Mouse (Mus musculus): Measurements from ENCODE around the gene Cpm.
A peak's percentile ranks its signal among the peaks of the same experiment; 100 is the strongest.
"Not testable (repeated sequence)": the region's sequence is repeated elsewhere in the genome, so short reads cannot be mapped to it uniquely, and the experiment has no call there.

Gene Cpm

GRCm38 (mm10) chr10:117704314-117704963, 75.1 kb downstream of the Cpm start:
- DNase-seq (ENCODE audit: low spot score): not testable (repeated sequence)

GRCm38 (mm10) chr10:117704964-117705335, 75.7 kb downstream of the Cpm start:
- no peak for DNase-seq (ENCODE audit: low spot score)

GRCm38 (mm10) chr10:117705806-117706205, 76.5 kb downstream of the Cpm start:
- DNase-seq (ENCODE audit: low spot score): no peak

GRCm38 (mm10) chr10:117706440-117706839, 77.1 kb downstream of the Cpm start:
- DNase-seq (ENCODE audit: low spot score): no peak

GRCm38 (mm10) chr10:117707114-117707838, 78.0 kb downstream of the Cpm start:
- DNase-seq (ENCODE audit: low spot score): no peak

- no peak for DNase-seq (ENCODE audit: low spot score)
Observed at GRCm38 (mm10) chr10:117708376-117708775, 79.1 kb downstream of the Cpm start.

GRCm38 (mm10) chr10:117708856-117709255, 79.6 kb downstream of the Cpm start:
- no peak for DNase-seq (ENCODE audit: low spot score)

- no peak for DNase-seq (ENCODE audit: low spot score)
Observed at GRCm38 (mm10) chr10:117709326-117709830, 80.1 kb downstream of the Cpm start.

- DNase-seq (ENCODE audit: low spot score): peak; percentile 87
Observed at GRCm38 (mm10) chr10:117709930-117710603, 80.8 kb downstream of the Cpm start.

GRCm38 (mm10) chr10:117710604-117711141, 81.4 kb downstream of the Cpm start, which contains the start of gene Mdm2:
Gene Mdm2, minus strand, starts transcription at chr10:117710758.
- DNase-seq (ENCODE audit: low spot score): peak; percentile 96

- no peak for DNase-seq (ENCODE audit: low spot score)
Observed at GRCm38 (mm10) chr10:117711408-117711807, 82.1 kb downstream of the Cpm start.

- no peak for DNase-seq (ENCODE audit: low spot score)
Observed at GRCm38 (mm10) chr10:117712191-117712754, 83.0 kb downstream of the Cpm start.

- DNase-seq (ENCODE audit: low spot score): no peak
Observed at GRCm38 (mm10) chr10:117712871-117713270, 83.6 kb downstream of the Cpm start.

- no peak for DNase-seq (ENCODE audit: low spot score)
Observed at GRCm38 (mm10) chr10:117713466-117713865, 84.2 kb downstream of the Cpm start.

GRCm38 (mm10) chr10:117714048-117714545, 84.8 kb downstream of the Cpm start:
- no peak for DNase-seq (ENCODE audit: low spot score)

GRCm38 (mm10) chr10:117714928-117715500, 85.7 kb downstream of the Cpm start:
- DNase-seq (ENCODE audit: low spot score): no peak

GRCm38 (mm10) chr10:117715654-117716053, 86.4 kb downstream of the Cpm start:
- not testable (repeated sequence) for DNase-seq (ENCODE audit: low spot score)

- no peak for DNase-seq (ENCODE audit: low spot score)
Observed at GRCm38 (mm10) chr10:117716686-117717085, 87.4 kb downstream of the Cpm start.

GRCm38 (mm10) chr10:117717583-117717982, 88.3 kb downstream of the Cpm start:
- peak; percentile 78 for DNase-seq (ENCODE audit: low spot score)

GRCm38 (mm10) chr10:117718161-117719119, 89.1 kb downstream of the Cpm start:
- no peak for DNase-seq (ENCODE audit: low spot score)
